Mouse (Mus musculus) MEL (cell line): ENCODE results near the gene Aoah.

ENCODE experiments used
- CTCF ChIP-seq, 3 experiments: IDR thresholded peaks in 2 of 3; conservative IDR thresholded peaks in 1 of 3; 2 replicates each; pipeline ENCODE4 v1.5.1; 2011 to 2012; ENCODE audit warnings: low read length in 3 of 3, low read depth in 2 of 3, mild to moderate bottlenecking in 2 of 3, improper control_type of control experiment in 1 of 3, inconsistent platforms in 1 of 3, mixed read lengths in 1 of 3, moderate library complexity in 1 of 3; ENCODE audit not compliant: control insufficient read depth in 1 of 3, insufficient read depth in 1 of 3, poor library complexity in 1 of 3, severe bottlenecking in 1 of 3
- JUND ChIP-seq: IDR thresholded peaks from 2 replicates; pipeline ENCODE4 v1.6.1; 2011; ENCODE audit warnings: low read depth, mild to moderate bottlenecking, improper control_type of control experiment, low read length
- TBP ChIP-seq: IDR thresholded peaks from 2 replicates; pipeline ENCODE4 v1.8.0; 2011; ENCODE audit warnings: low read depth, low read length, improper control_type of control experiment

- no peak for TF ChIP-seq CTCF (IDR thresholded peaks at IDR 0.05 in 2 of 3, conservative IDR thresholded peaks at IDR 0.05 in 1 of 3; ENCODE audit: control insufficient read depth in 1 of 3, insufficient read depth in 1 of 3, low read depth in 2 of 3, low read length in 3 of 3, poor library complexity in 1 of 3, severe bottlenecking in 1 of 3)
- no peak for TF ChIP-seq TBP
- no peak for TF ChIP-seq JUND
These were observed 39.1 kb upstream of the Aoah start for GRCm38 (mm10) chr13:20754843-20755242.
